Mouse (Mus musculus) ES-E14 (cell line): Measurements from ENCODE around the gene Fau. TPM values are rescaled to one million over a fixed set of nuclear protein-coding genes. Genes with fewer than 3 reads are reported as not detected.

Experiments
- DNase-seq: peaks from one replicate; pipeline ENCODE4 v3.0.0-alpha.2; 2013; ENCODE audit warnings: low read depth, low spot score
- H3K27ac ChIP-seq: 2 replicates; pipeline ENCODE4 v1.5.1; 2012; ENCODE audit warnings: low read depth, mild to moderate bottlenecking, low read length, moderate library complexity, mixed read lengths; ENCODE audit not compliant: poor library complexity, insufficient read depth, severe bottlenecking
- H3K36me3 ChIP-seq: 2 replicates; pipeline ENCODE4 v1.6.1; 2012; ENCODE audit warnings: mild to moderate bottlenecking, low read length, moderate library complexity, mixed read lengths; ENCODE audit not compliant: control insufficient read depth, poor library complexity, insufficient read depth, severe bottlenecking
- H3K4me1 ChIP-seq, 2 experiments: fragments of 150-350 bp in 1 of 2; sonication (generic) in 1 of 2; 2 replicates each; pipeline ENCODE4 v1.6.1; 2012; ENCODE audit warnings: low read length in 2 of 2, mild to moderate bottlenecking in 1 of 2, mixed read lengths in 1 of 2; ENCODE audit not compliant: control insufficient read depth in 2 of 2, insufficient read depth in 2 of 2, poor library complexity in 1 of 2
- H3K4me3 ChIP-seq, 2 experiments: fragments of 150-350 bp in 1 of 2; sonication (generic) in 1 of 2; 2 replicates each; pipeline ENCODE4 v1.5.1; 2012; ENCODE audit warnings: low read length in 2 of 2, low read depth in 1 of 2, mild to moderate bottlenecking in 1 of 2, mixed read lengths in 1 of 2; ENCODE audit not compliant: insufficient read depth in 1 of 2, poor library complexity in 1 of 2, severe bottlenecking in 1 of 2
- H3K9ac ChIP-seq: 2 replicates; pipeline ENCODE4 v1.6.1; 2012; ENCODE audit warnings: low read depth, mild to moderate bottlenecking, low read length, mixed read lengths; ENCODE audit not compliant: poor library complexity, insufficient read depth, severe bottlenecking
- H3K9me3 ChIP-seq: fragments of 150-350 bp; sonication (generic); 2 replicates; pipeline ENCODE4 v1.6.1; 2012; ENCODE audit warnings: low read depth, mild to moderate bottlenecking, low read length; ENCODE audit not compliant: control insufficient read depth, insufficient read depth
- CHD2 ChIP-seq: IDR thresholded peaks from 2 replicates; pipeline ENCODE4 v1.6.1; 2014; ENCODE audit warnings: mild to moderate bottlenecking, low read depth, low read length, inconsistent platforms
- HCFC1 ChIP-seq: IDR thresholded peaks from 2 replicates; pipeline ENCODE4 v1.6.1; 2012; ENCODE audit warnings: low read length, inconsistent platforms, borderline replicate concordance; ENCODE audit not compliant: insufficient read depth
- MAFK ChIP-seq: IDR thresholded peaks from 2 replicates; pipeline ENCODE4 v1.6.1; 2014; ENCODE audit warnings: mild to moderate bottlenecking, low read depth, low read length, inconsistent platforms; ENCODE audit not compliant: insufficient read depth
- ZC3H11A ChIP-seq: IDR thresholded peaks from 2 replicates; pipeline ENCODE4 v1.6.1; 2012; ENCODE audit warnings: low read depth, mild to moderate bottlenecking, inconsistent platforms, low read length, borderline replicate concordance
- ZNF384 ChIP-seq: IDR thresholded peaks from 2 replicates; pipeline ENCODE4 v1.6.1; 2012; ENCODE audit warnings: low read depth, low read length, inconsistent platforms
- in situ Hi-C, 2 experiments: fragments of 600-800 bp; cut with MboI; formaldehyde crosslinking; loops; one replicate each; pipeline ENCODE4 v1.15.1; 2025; ENCODE audit warnings: low sequenced_read_pairs in 2 of 2, inconsistent platforms in 1 of 2; ENCODE audit not compliant: unreplicated experiment in 2 of 2
- total RNA-seq: library from RNA; depleted of rRNA; stranded (reverse); fragments of 300-350 nt; gene quantifications from 2 replicates; pipeline ENCODE4 v1.2.3, GENCODE M21; 2012

The Fau gene
- total RNA-seq, 1 experiment, result 1,510 TPM

GRCm38 (mm10) chr19:6067724-6068415, 10.2 kb downstream of the Fau start, which contains the start of gene Tm7sf2:
TSS of gene Tm7sf2 (minus strand) at chr19:6068373.
- H3K27ac ChIP-seq, result peak within 1 kb of the TSS; percentile 28; the same call in 1 of the 2 replicates
- H3K9ac ChIP-seq, result peak within 1 kb of the TSS; percentile 73
- H3K36me3 ChIP-seq, result peaks cover 3% of the 10 kb centered on the region; the same call in 1 of the 2 replicates
- DNase-seq, result peak; percentile 89
- no peaks in the 10 kb centered on the region for H3K9me3 ChIP-seq
- in situ Hi-C loops, result no loop called here
- H3K4me1 ChIP-seq, result peaks cover 0 to 11% of the 10 kb centered on the region in 2 experiments; a peak in 1 of 4 replicates
- no peak for TF ChIP-seq MAFK
- no peak for TF ChIP-seq CHD2
- TF ChIP-seq ZNF384, result no peak
- TF ChIP-seq HCFC1, result no peak
- TF ChIP-seq ZC3H11A, result no peak
- H3K4me3 ChIP-seq, result peak within 1 kb of the TSS; percentile 71 to 95

- DNase-seq, result no peak
- TF ChIP-seq ZNF384 (no peak), CHD2 (no peak), MAFK (no peak), ZC3H11A (no peak), HCFC1 (no peak)
- H3K9me3 ChIP-seq, result no peaks in the 10 kb centered on the region
- H3K4me3 ChIP-seq, result no peak overlapping the region
- peaks cover 0 to 11% of the 10 kb centered on the region in 2 experiments; a peak in 1 of 4 replicates for H3K4me1 ChIP-seq
- H3K9ac ChIP-seq, result no peak overlapping the region
- H3K36me3 ChIP-seq, result peaks cover 3% of the 10 kb centered on the region; the same call in 1 of the 2 replicates
- H3K27ac ChIP-seq, result no peak overlapping the region
- in situ Hi-C loops, result no loop called here
These were observed 11.3 kb downstream of the Fau start for GRCm38 (mm10) chr19:6068951-6069350.

- Histone ChIP-seq H3K9me3 (no peaks in the 10 kb centered on the region), H3K4me1 (peaks cover 0 to 11% of the 10 kb centered on the region in 2 experiments; a peak in 1 of 4 replicates), H3K36me3 (peaks cover 3% of the 10 kb centered on the region; the same call in 1 of the 2 replicates), H3K4me3 (no peak overlapping the region), H3K9ac (no peak overlapping the region), H3K27ac (no peak overlapping the region)
- DNase-seq, result no peak
- in situ Hi-C loops, result no loop called here
- TF ChIP-seq ZNF384 (no peak), CHD2 (no peak), MAFK (no peak)
These were observed 12.2 kb downstream of the Fau start for GRCm38 (mm10) chr19:6069851-6070250.

GRCm38 (mm10) chr19:6070571-6071250, 13.1 kb downstream of the Fau start:
- H3K27ac ChIP-seq, result no peak overlapping the region
- no peak for DNase-seq
- in situ Hi-C loops, result no loop called here
- H3K36me3 ChIP-seq, result peaks cover 3% of the 10 kb centered on the region; the same call in 1 of the 2 replicates
- peak overlapping the region; percentile 44 to 65 for H3K4me3 ChIP-seq
- peak overlapping the region; percentile 33 for H3K9ac ChIP-seq
- peaks cover 0 to 11% of the 10 kb centered on the region in 2 experiments; a peak in 1 of 4 replicates for H3K4me1 ChIP-seq
- no peaks in the 10 kb centered on the region for H3K9me3 ChIP-seq
- TF ChIP-seq CHD2 (no peak), MAFK (no peak), ZC3H11A (no peak), ZNF384 (no peak), HCFC1 (no peak)
